In the genomic region with DNA sequence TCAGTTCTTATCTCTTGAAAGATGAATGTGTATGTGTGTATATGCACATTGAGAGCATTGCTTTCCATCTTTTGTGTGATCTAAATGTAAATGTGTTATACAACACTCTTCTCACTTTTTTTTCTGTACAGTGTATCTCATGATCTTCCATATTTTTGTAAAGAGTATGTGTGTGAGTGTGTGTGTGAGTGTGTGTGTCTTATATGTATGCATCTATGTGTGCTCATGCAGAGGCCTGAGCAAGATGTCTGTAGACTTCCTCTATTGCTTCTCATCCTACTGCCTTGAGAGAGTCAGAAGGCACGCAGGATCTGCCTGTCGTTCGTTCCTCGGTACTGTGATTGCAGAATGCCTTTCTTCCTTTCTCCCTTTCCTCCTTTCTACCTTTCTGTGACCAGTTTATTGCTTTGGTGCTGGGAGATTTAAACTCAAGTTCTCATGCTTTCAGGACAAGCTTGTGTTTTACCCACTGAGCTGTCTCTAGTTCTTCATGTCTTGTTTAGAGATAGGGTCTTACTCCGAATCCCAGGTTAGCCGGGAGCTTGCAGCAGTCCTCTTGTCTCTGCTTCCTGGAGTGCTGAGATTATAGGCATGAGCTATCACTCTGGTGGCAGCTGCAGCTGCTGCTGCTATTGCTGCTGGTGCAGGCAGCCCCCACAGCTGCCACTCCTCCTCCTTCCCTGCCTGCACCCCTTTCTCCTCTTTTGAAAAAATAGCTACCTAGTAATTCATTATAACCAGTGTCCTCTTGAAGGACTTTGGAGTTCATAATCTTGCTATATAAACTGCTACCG, we compare ENCODE assay signal across 17 mouse cellular contexts. TPM values are rescaled to one million over a fixed set of nuclear protein-coding genes. Genes with fewer than 3 reads are reported as not detected.
DNase-seq lines count a peak whose midpoint lies in the region; ATAC-seq and TF ChIP-seq lines count a peak whose summit lies in the region.
"Had no signal": no experiment of that assay in that cellular context is flagged by ENCODE, and none has a peak within 500 bp of the region (broad histone marks: within the 10 kb centered on the region; RNA-seq: fewer than 3 reads in every experiment).

No protein-coding gene starts in this region.

- no peak overlapping the region for H3K4me3 ChIP-seq in MEL (ENCODE audit: control insufficient read depth in 1 of 2, insufficient read depth in 1 of 2, low read depth in 2 of 2, low read length in 2 of 2)
- H3K4me3 ChIP-seq: heart, embryonic 12.5 days; limb, embryonic 12.5 days had no signal

- TF ChIP-seq EP300 in MEL (IDR thresholded peaks at IDR 0.05; ENCODE audit: low read depth in 1 of 2, low read length in 2 of 2) = no peak

- no peak for TF ChIP-seq POLR2A in MEL (IDR thresholded peaks at IDR 0.05; ENCODE audit: control insufficient read depth in 1 of 2, insufficient read depth in 1 of 2, low read depth in 1 of 2, low read length in 2 of 2, poor library complexity in 1 of 2)

- H3K9me3 ChIP-seq in MEL (replicated peaks; ENCODE audit: insufficient read depth, low read length) = no peaks in the 10 kb centered on the region
- H3K9me3 ChIP-seq: heart, embryonic 12.5 days; limb, embryonic 12.5 days had no signal

- TF ChIP-seq CTCF in MEL (IDR thresholded peaks at IDR 0.05 in 2 of 3, conservative IDR thresholded peaks at IDR 0.05 in 1 of 3; ENCODE audit: control insufficient read depth in 1 of 3, insufficient read depth in 1 of 3, low read depth in 2 of 3, low read length in 3 of 3, poor library complexity in 1 of 3, severe bottlenecking in 1 of 3) = no peak

- no peak for TF ChIP-seq RAD21 in MEL (IDR thresholded peaks at IDR 0.05; ENCODE audit: low read depth, low read length)

- 0 out of 2 replicates have a peak, but pooled peaks have one; percentile 29 for ATAC-seq in granulocyte monocyte progenitor cell, adult 5-6 weeks (replicated peaks; ENCODE audit: poor library complexity, severe bottlenecking)
- ATAC-seq: intestine, postnatal 0 days had no signal

- H3K27ac ChIP-seq in MEL (ENCODE audit: control insufficient read depth, low read depth, low read length) = no peak overlapping the region
- H3K27ac ChIP-seq: limb, embryonic 12.5 days; macrophage had no signal

- intact Hi-C loops in left cerebral cortex, postnatal 10 days (cut with DNase I) = no loop called here

- DNase-seq in left cerebral cortex, adult 11 months (ENCODE audit: low spot score) = peak; percentile 23
- no peak for DNase-seq in left cerebral cortex, postnatal 10 days (ENCODE audit: extremely low spot score in 1 of 2, low spot score in 2 of 2)
- peak; percentile 15 for DNase-seq in CD4-positive helper T cell, adult 2 months (ENCODE audit: low read depth, low spot score)
- DNase-seq in MEL (ENCODE audit: low read depth, low spot score) = peak; percentile 17
- no peak for DNase-seq in gastrocnemius, postnatal 4 days (ENCODE audit: low spot score in 2 of 2)
- no peak for DNase-seq in cerebellum, adult 9-11 months
- DNase-seq in heart, adult 18-20 months = no peak
- DNase-seq: adrenal gland, adult 8-10 months; kidney, postnatal 10 days had no signal

- H3K27me3 ChIP-seq in MEL (ENCODE audit: control insufficient read depth in 1 of 2, insufficient read depth in 2 of 2, low read length in 2 of 2) = no peaks in the 10 kb centered on the region
- H3K27me3 ChIP-seq: heart, embryonic 12.5 days; limb, embryonic 12.5 days had no signal

- no peaks in the 10 kb centered on the region for H3K79me2 ChIP-seq in MEL (ENCODE audit: control insufficient read depth, insufficient read depth, low read length, poor library complexity)

- H3K9ac ChIP-seq in MEL (ENCODE audit: control insufficient read depth, low read depth, low read length, poor library complexity, severe bottlenecking) = no peak overlapping the region
- H3K9ac ChIP-seq: heart, embryonic 12.5 days; limb, embryonic 12.5 days had no signal

- peaks cover 4 to 15% of the 10 kb centered on the region in 2 experiments; a peak in 3 of 4 replicates for H3K36me3 ChIP-seq in MEL (ENCODE audit: control insufficient read depth in 1 of 2, insufficient read depth in 2 of 2, low read length in 2 of 2)

- H3K4me1 ChIP-seq in MEL (ENCODE audit: control insufficient read depth in 1 of 2, insufficient read depth in 2 of 2, low read length in 2 of 2) = no peaks in the 10 kb centered on the region; a peak in 2 of 4 replicates
- H3K4me1 ChIP-seq: limb, embryonic 12.5 days had no signal

TF ChIP-seq in MEL, 35 proteins besides CTCF, POLR2A, EP300 and RAD21:
- TF ChIP-seq GATA1 (IDR thresholded peaks at IDR 0.05; ENCODE audit: low read depth, low read length) = no peak
- no peak for TF ChIP-seq MAZ (IDR thresholded peaks at IDR 0.05; ENCODE audit: low read depth, low read length)
- TF ChIP-seq SIN3A (IDR thresholded peaks at IDR 0.05; ENCODE audit: low read length) = no peak
- no peak for TF ChIP-seq ZC3H11A (IDR thresholded peaks at IDR 0.05; ENCODE audit: low read depth, low read length)

RNA-seq across cellular contexts. Expression of a gene that starts 48.5 kb away (rescaled TPM):
- 10 to 100 TPM; 29.6 to 33.0 TPM for total RNA-seq in left cerebral cortex, postnatal 10 days (2021)
- total RNA-seq in MEL (2012; rRNA removed) = 23.9 and 29.0 TPM in 2 replicates
- 10 to 100 TPM in 1 of 2 experiments, not detected in 1; 21.5 TPM for polyA plus RNA-seq in MEL (2012; ENCODE audit: insufficient read depth in 1 of 2, insufficient read length in 2 of 2, low read depth in 1 of 2, low replicate concordance in 2 of 2, missing spikeins in 1 of 2)
- not detected in 2 replicates for total RNA-seq in granulocyte monocyte progenitor cell, adult 5-6 weeks (2014; fragmentation: Nextera tagmentation)
- total RNA-seq in granulocyte monocyte progenitor cell, adult 5-6 weeks (2017) = 0.26 TPM in 1 of 2 replicates, not detected in the other
- total RNA-seq in gastrocnemius, postnatal 4 days (2021) = under 1 TPM; 0.32 to 0.36 TPM
- total RNA-seq in heart, adult 18-20 months (2021) = not detected
- total RNA-seq: gastrocnemius, adult 18-20 months; hematopoietic stem cell, adult 5-6 weeks had no signal
- polyA plus RNA-seq: macrophage had no signal

RNA-seq across cellular contexts. Expression of a gene that starts 53.5 kb away (rescaled TPM):
- total RNA-seq in left cerebral cortex, postnatal 10 days (2021) = 10 to 100 TPM; 24.6 to 26.0 TPM
- 0.19 and 0.59 TPM in 2 replicates for total RNA-seq in MEL (2012; rRNA removed)
- 1 to 10 TPM in 1 of 2 experiments, not detected in 1; 3.4 TPM for polyA plus RNA-seq in MEL (2012; ENCODE audit: insufficient read depth in 1 of 2, insufficient read length in 2 of 2, low read depth in 1 of 2, low replicate concordance in 2 of 2, missing spikeins in 1 of 2)
- total RNA-seq in granulocyte monocyte progenitor cell, adult 5-6 weeks (2014; fragmentation: Nextera tagmentation) = 1.3 and 4.1 TPM in 2 replicates
- total RNA-seq in granulocyte monocyte progenitor cell, adult 5-6 weeks (2017) = not detected in 2 replicates
- 100 to 1,000 TPM; 130 to 135 TPM for total RNA-seq in gastrocnemius, postnatal 4 days (2021)
- 1 to 10 TPM; 2.3 to 2.9 TPM for total RNA-seq in heart, adult 18-20 months (2021)
- total RNA-seq: common myeloid progenitor, adult 5-6 weeks; hematopoietic stem cell, adult 5-6 weeks had no signal

Comparison
In these comparisons a context has a peak if more than half of its experiments do, and no peak if none do; other contexts are left out.
1. DNase-seq: peak in left cerebral cortex, adult 11 months (single experiment), CD4-positive helper T cell, adult 2 months (single experiment) and MEL (single experiment); none in left cerebral cortex, postnatal 10 days (0 of 2), gastrocnemius, postnatal 4 days (0 of 2), cerebellum, adult 9-11 months (single experiment) and heart, adult 18-20 months (0 of 2).
2. RNA of a gene that starts 48.5 kb away (total RNA-seq): 29.6 to 33.0 TPM in left cerebral cortex, postnatal 10 days and 23.9 to 29.0 TPM in MEL; 0.32 to 0.36 TPM in gastrocnemius, postnatal 4 days, 0.26 TPM in granulocyte monocyte progenitor cell, adult 5-6 weeks and not detected in heart, adult 18-20 months; every median in the first group is over 10 times any median in the second.
3. RNA of a gene that starts 53.5 kb away (total RNA-seq): 130 to 135 TPM in gastrocnemius, postnatal 4 days and 24.6 to 26.0 TPM in left cerebral cortex, postnatal 10 days; 2.3 to 2.9 TPM in heart, adult 18-20 months, 1.3 to 4.1 TPM in granulocyte monocyte progenitor cell, adult 5-6 weeks and 0.19 to 0.59 TPM in MEL; every median in the first group is over 4 times any median in the second.